Mouse (Mus musculus) bone marrow macrophage, adult 2 months (primary cell): ENCODE measurements around the gene Acot12. TPM values are rescaled to one million over a fixed set of nuclear protein-coding genes. Genes with fewer than 3 reads are reported as not detected.

Experiments
- H3K27ac ChIP-seq: 2 replicates; pipeline ENCODE4 v1.5.1; 2012; ENCODE audit warnings: low read depth, low read length; ENCODE audit not compliant: insufficient read depth
- H3K4me1 ChIP-seq: 2 replicates; pipeline ENCODE4 v1.6.1; 2012; ENCODE audit warnings: low read length; ENCODE audit not compliant: control insufficient read depth, insufficient read depth
- H3K4me3 ChIP-seq: 2 replicates; pipeline ENCODE4 v1.5.1; 2012; ENCODE audit warnings: mild to moderate bottlenecking, low read length, moderate library complexity; ENCODE audit not compliant: insufficient read depth
- CTCF ChIP-seq: IDR thresholded peaks from 2 replicates; pipeline ENCODE4 v1.5.1; 2012; ENCODE audit warnings: low read depth, mild to moderate bottlenecking, low read length, moderate library complexity
- POLR2A ChIP-seq: IDR thresholded peaks from 2 replicates; pipeline ENCODE4 v1.6.1; 2012; ENCODE audit warnings: mild to moderate bottlenecking, low read depth, low read length, borderline replicate concordance
- polyA plus RNA-seq: library from polyadenylated mRNA; stranded (reverse); fragments of >200 nt; gene quantifications from 2 replicates; pipeline ENCODE4 v1.2.4, GENCODE M21; 2012; ENCODE audit not compliant: missing spikeins, insufficient read depth, insufficient read length

Gene Acot12
- polyA plus RNA-seq, 1 experiment: not detected

DNA sequence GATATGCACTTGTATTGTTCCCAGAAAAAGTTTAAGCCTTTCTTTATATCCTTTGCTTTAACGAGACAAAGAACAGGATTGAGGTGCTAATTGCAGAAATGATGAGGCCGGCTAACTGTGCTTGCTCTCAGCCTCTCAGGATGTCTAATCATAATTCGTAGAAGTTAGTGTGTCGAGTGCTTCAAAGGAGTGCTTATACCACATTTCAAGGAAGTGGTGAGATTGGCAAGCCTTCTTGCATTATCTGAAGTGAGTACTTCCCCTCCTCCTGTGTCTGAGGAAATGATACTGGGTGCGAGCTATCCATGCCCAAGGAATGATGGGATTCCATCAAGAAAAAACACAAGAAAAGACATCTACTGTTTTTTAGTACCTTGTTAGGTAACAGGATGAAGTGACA, 73.4 kb downstream of the Acot12 start:
- H3K27ac ChIP-seq: no peak overlapping the region
- no peak for TF ChIP-seq POLR2A
- no peaks in the 10 kb centered on the region for H3K4me1 ChIP-seq
- no peak overlapping the region for H3K4me3 ChIP-seq

DNA sequence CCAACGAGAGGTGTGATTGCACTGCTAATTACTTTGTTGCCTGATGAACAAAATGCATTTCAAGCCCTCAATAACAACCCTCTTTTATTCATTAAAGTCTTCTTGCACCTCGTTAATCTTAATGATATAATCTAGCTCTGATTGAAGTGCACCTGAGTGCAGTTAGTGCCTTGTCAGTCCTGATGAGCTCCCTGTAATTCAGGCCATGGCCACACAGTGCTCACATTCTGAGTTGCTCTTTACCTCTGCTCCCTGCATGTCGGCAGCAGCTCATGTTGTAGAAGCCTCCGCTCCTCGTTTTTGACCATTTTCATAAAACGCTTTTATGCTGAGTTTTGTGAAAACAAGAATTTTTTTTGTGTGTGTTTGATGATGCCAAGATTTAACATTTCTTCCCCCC, 82.4 kb downstream of the Acot12 start:
- Histone ChIP-seq H3K4me3 (no peak overlapping the region), H3K4me1 (no peaks in the 10 kb centered on the region), H3K27ac (no peak overlapping the region)
- TF ChIP-seq POLR2A (no peak), CTCF (no peak)

DNA sequence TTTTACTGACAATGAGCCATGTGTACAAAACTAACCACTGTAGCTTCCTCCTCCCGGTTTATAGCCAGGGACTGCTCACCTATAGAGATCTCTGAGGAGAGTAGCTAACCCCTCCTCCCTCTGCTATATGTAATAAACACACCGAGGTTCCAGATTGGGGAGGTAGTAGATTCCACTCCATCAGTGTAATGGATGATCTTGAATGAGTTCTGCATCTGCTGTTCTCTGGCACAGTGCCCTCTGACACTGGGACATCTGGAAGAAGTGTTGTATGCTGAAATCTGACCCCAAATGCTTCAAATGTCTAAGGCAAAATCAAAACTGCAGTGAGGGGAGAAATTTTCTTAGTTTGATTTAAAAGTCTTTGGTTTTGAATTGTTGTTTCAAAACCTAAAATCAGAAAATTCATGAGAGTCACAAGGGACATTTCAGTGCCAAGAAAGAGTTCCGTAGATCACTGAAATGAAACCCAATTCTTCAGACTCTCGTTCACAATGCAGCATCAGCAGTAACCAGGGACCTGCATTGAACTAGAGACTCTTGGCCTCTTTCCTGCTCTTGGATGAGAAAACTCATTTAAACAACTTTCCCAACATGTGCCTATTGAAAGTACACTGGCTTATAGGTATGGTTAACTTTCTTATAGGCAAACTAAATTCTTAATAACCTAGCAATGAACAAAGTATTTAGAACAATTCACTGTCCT, 83.7 kb downstream of the Acot12 start:
- no peak overlapping the region for H3K27ac ChIP-seq
- no peak overlapping the region for H3K4me3 ChIP-seq
- TF ChIP-seq CTCF (no peak), POLR2A (no peak)
- H3K4me1 ChIP-seq: no peaks in the 10 kb centered on the region

DNA sequence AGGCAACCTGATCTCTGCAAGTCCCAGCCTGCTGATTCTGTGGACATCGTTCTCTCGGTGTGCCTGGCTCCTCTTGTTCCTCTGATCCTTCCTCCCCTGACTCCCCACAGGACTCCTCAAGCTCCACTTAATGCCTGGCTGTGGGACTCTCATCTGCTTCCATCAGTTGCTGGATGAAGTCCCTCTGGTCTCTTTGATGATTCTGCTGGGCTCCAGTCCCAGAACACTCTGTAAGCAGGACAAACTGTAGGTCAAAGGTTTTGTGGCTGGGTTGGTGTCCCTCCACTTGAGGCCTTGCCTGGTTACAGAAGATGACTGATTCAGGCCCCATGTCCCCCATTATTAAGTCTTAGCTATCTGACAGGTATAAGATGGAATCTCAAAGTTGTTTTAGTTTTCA, 84.8 kb downstream of the Acot12 start:
- Histone ChIP-seq H3K27ac (no peak overlapping the region), H3K4me1 (no peaks in the 10 kb centered on the region), H3K4me3 (no peak overlapping the region)
- TF ChIP-seq POLR2A: no peak
- TF ChIP-seq CTCF: no peak

DNA sequence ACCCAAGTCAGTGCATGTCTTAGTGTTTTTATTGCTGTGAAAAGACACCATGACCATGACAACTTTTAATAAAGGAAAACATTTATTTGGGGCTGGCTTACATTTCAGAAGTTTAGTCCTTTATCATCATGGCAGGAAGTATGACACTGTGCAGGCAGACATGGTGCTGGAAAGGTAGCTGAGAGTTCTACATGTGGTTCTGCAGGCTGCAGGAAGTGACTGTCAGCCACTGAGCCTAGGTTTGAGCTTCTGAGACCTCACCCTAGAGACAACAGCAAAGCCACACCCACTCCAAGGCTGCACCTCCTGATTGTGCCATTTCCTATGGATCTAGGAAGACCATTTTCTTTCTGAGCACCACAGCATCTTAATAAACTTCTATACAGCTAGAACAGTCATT, 86.6 kb downstream of the Acot12 start:
- H3K4me1 ChIP-seq: no peaks in the 10 kb centered on the region

More for the DNA sequence above, 86.6 kb downstream of the Acot12 start:
- Histone ChIP-seq H3K4me3 (no peak overlapping the region), H3K27ac (no peak overlapping the region)
- TF ChIP-seq POLR2A: no peak
- TF ChIP-seq CTCF: no peak

Other genes starting within 250 kb of the Acot12 start
- 26.1 and 27.1 TPM in 2 replicates for gene Zcchc9, start 66.2 kb downstream of the Acot12 start, polyA plus RNA-seq
- not detected in 2 replicates for gene Ckmt2, start 135.4 kb downstream of the Acot12 start, polyA plus RNA-seq